Mouse (Mus musculus): Measurements from ENCODE around the gene Mis12. TPM values are rescaled to one million over a fixed set of nuclear protein-coding genes. Genes with fewer than 3 reads are reported as not detected.

The Mis12 gene
- total and polyA plus RNA-seq, 2 experiments from 2014 or later: 5.5 to 11.4 TPM

GRCm38 (mm10) chr11:71005046-71005445 is 14.4 kb upstream of the Mis12 start:
- Histone ChIP-seq H3K27ac (ENCODE audit: low read depth) (0 out of 2 replicates have a peak overlapping the region, but pooled peaks have one; percentile 19), H3K4me1 (ENCODE audit: control insufficient read depth, insufficient read depth) (peaks cover 14% of the 10 kb centered on the region), H3K36me3 (replicated peaks; ENCODE audit: control insufficient read depth, insufficient read depth, low read length) (peaks cover 16% of the 10 kb centered on the region), H3K9ac (replicated peaks; ENCODE audit: low read depth, low read length) (0 out of 2 replicates have a peak overlapping the region, but pooled peaks have one; percentile 16), H3K4me3 (ENCODE audit: low read depth, low read length) (peak overlapping the region; percentile 98), H3K27me3 (ENCODE audit: control insufficient read depth, insufficient read depth, low read length) (no peaks in the 10 kb centered on the region), H3K9me3 (replicated peaks; ENCODE audit: control insufficient read depth, low read length) (no peaks in the 10 kb centered on the region), H3K4me2 (ENCODE audit: low read depth, low read length) (peak overlapping the region; percentile 98)
- 59% methylated on average over 5 of the region's 5 CpGs for WGBS
- DNase-seq (ENCODE audit: low spot score) (no peak), ATAC-seq (ENCODE audit: insufficient read depth, low read depth) (no peak)
- no peak for TF ChIP-seq CTCF (IDR thresholded peaks at IDR 0.05; ENCODE audit: low read depth)
- no peak for TF ChIP-seq EP300 (IDR thresholded peaks at IDR 0.05; ENCODE audit: low read depth)

GRCm38 (mm10) chr11:71007026-71007425 is 12.4 kb upstream of the Mis12 start:
- WGBS: 88% methylated on average over 6 of the region's 6 CpGs
- Histone ChIP-seq H3K4me3 (ENCODE audit: low read depth, low read length) (no peak overlapping the region), H3K9me3 (replicated peaks; ENCODE audit: control insufficient read depth, low read length) (no peaks in the 10 kb centered on the region), H3K27ac (ENCODE audit: low read depth) (no peak overlapping the region), H3K4me1 (ENCODE audit: control insufficient read depth, insufficient read depth) (peaks cover 14% of the 10 kb centered on the region), H3K4me2 (ENCODE audit: low read depth, low read length) (no peak overlapping the region), H3K27me3 (ENCODE audit: control insufficient read depth, insufficient read depth, low read length) (no peaks in the 10 kb centered on the region), H3K9ac (replicated peaks; ENCODE audit: low read depth, low read length) (no peak overlapping the region), H3K36me3 (replicated peaks; ENCODE audit: control insufficient read depth, insufficient read depth, low read length) (peaks cover 31% of the 10 kb centered on the region)
- no peak for DNase-seq (ENCODE audit: low spot score)
- no peak for TF ChIP-seq EP300 (IDR thresholded peaks at IDR 0.05; ENCODE audit: low read depth)
- TF ChIP-seq CTCF (IDR thresholded peaks at IDR 0.05; ENCODE audit: low read depth): no peak
- no peak for ATAC-seq (ENCODE audit: insufficient read depth, low read depth)

DNA sequence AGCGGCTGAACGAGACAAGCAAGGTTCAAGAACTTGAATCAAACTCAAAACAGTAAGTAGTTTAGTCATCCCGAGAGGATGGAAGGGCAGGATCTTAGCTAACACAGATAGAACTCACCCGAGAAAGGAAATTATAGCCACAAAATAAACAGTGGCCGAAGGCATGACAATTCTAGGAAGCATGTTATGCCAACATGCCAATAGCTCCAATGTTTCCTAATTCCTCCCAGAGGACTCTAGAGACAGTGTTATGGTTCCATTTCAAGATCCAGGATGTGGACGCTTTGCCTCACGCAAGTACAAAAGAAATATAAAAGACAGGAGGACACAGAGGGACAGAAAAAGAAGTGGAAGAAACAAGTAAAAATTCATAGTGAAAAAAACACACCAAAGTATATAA is 11.6 kb upstream of the Mis12 start:
- no peaks in the 10 kb centered on the region for H3K9me3 ChIP-seq (replicated peaks; ENCODE audit: control insufficient read depth, low read length)
- DNase-seq (ENCODE audit: low spot score): peak; percentile 26
- H3K9ac ChIP-seq (replicated peaks; ENCODE audit: low read depth, low read length): no peak overlapping the region
- H3K36me3 ChIP-seq (replicated peaks; ENCODE audit: control insufficient read depth, insufficient read depth, low read length): peaks cover 39% of the 10 kb centered on the region
- no peaks in the 10 kb centered on the region for H3K27me3 ChIP-seq (ENCODE audit: control insufficient read depth, insufficient read depth, low read length)
- H3K4me2 ChIP-seq (ENCODE audit: low read depth, low read length): no peak overlapping the region
- H3K4me3 ChIP-seq (ENCODE audit: low read depth, low read length): no peak overlapping the region
- ATAC-seq (ENCODE audit: insufficient read depth, low read depth): no peak
- WGBS: 74% methylated on average over 7 of the region's 7 CpGs
- peak overlapping the region; percentile 8; the same call in 1 of the 2 replicates for H3K27ac ChIP-seq (ENCODE audit: low read depth)
- TF ChIP-seq EP300 (IDR thresholded peaks at IDR 0.05; ENCODE audit: low read depth) (no peak), CTCF (IDR thresholded peaks at IDR 0.05; ENCODE audit: low read depth) (no peak)
- peaks cover 11% of the 10 kb centered on the region for H3K4me1 ChIP-seq (ENCODE audit: control insufficient read depth, insufficient read depth)

DNA sequence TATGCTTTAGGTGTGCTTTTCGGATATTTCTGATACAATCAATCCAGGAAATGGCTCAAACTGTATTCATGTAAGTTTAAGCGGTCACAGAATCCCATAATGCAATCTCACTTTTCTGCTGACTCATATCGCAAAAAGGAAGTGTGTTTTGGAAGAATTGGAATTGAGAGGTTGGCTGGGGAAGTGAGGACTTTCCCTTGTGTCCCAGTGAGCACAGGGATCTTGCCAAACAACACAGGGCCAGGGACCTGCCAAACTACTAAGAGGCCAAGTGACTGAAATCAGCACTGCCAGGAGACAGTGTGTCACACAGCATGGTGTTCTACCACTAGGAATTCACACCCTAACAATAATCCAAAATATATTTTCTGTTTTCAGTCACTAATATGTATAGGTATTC is 11.1 kb upstream of the Mis12 start:
- 77% methylated on average over 3 of the region's 3 CpGs for WGBS
- peak overlapping the region; percentile 8; the same call in 1 of the 2 replicates for H3K27ac ChIP-seq (ENCODE audit: low read depth)
- H3K36me3 ChIP-seq (replicated peaks; ENCODE audit: control insufficient read depth, insufficient read depth, low read length): peaks cover 40% of the 10 kb centered on the region
- H3K27me3 ChIP-seq (ENCODE audit: control insufficient read depth, insufficient read depth, low read length): no peaks in the 10 kb centered on the region
- H3K9me3 ChIP-seq (replicated peaks; ENCODE audit: control insufficient read depth, low read length): no peaks in the 10 kb centered on the region
- TF ChIP-seq CTCF (IDR thresholded peaks at IDR 0.05; ENCODE audit: low read depth) (no peak), EP300 (IDR thresholded peaks at IDR 0.05; ENCODE audit: low read depth) (no peak)
- ATAC-seq (ENCODE audit: insufficient read depth, low read depth): no peak
- DNase-seq (ENCODE audit: low spot score): peak; percentile 22
- no peak overlapping the region for H3K4me2 ChIP-seq (ENCODE audit: low read depth, low read length)
- H3K4me1 ChIP-seq (ENCODE audit: control insufficient read depth, insufficient read depth): peaks cover 6% of the 10 kb centered on the region
- H3K9ac ChIP-seq (replicated peaks; ENCODE audit: low read depth, low read length): no peak overlapping the region
- H3K4me3 ChIP-seq (ENCODE audit: low read depth, low read length): no peak overlapping the region

- Histone ChIP-seq H3K9ac (replicated peaks; ENCODE audit: low read depth, low read length) (no peak overlapping the region), H3K27ac (ENCODE audit: low read depth) (no peak overlapping the region), H3K27me3 (ENCODE audit: control insufficient read depth, insufficient read depth, low read length) (no peaks in the 10 kb centered on the region), H3K36me3 (replicated peaks; ENCODE audit: control insufficient read depth, insufficient read depth, low read length) (peaks cover 47% of the 10 kb centered on the region), H3K4me3 (ENCODE audit: low read depth, low read length) (no peak overlapping the region), H3K9me3 (replicated peaks; ENCODE audit: control insufficient read depth, low read length) (no peaks in the 10 kb centered on the region), H3K4me1 (ENCODE audit: control insufficient read depth, insufficient read depth) (peaks cover 1% of the 10 kb centered on the region; the same call in 1 of the 2 replicates), H3K4me2 (ENCODE audit: low read depth, low read length) (no peak overlapping the region)
- DNase-seq (ENCODE audit: low spot score) (no peak), ATAC-seq (ENCODE audit: insufficient read depth, low read depth) (no peak)
- WGBS: 73% methylated on average over 7 of the region's 7 CpGs
- TF ChIP-seq CTCF (IDR thresholded peaks at IDR 0.05; ENCODE audit: low read depth): no peak
- TF ChIP-seq EP300 (IDR thresholded peaks at IDR 0.05; ENCODE audit: low read depth): no peak
Observed at GRCm38 (mm10) chr11:71012743-71013142, 6.7 kb upstream of the Mis12 start.

GRCm38 (mm10) chr11:71017051-71017450 is 2.4 kb upstream of the Mis12 start:
- Histone ChIP-seq H3K9ac (replicated peaks; ENCODE audit: low read depth, low read length) (no peak overlapping the region), H3K4me1 (ENCODE audit: control insufficient read depth, insufficient read depth) (peaks cover 17% of the 10 kb centered on the region), H3K27ac (ENCODE audit: low read depth) (no peak overlapping the region), H3K4me2 (ENCODE audit: low read depth, low read length) (no peak overlapping the region), H3K36me3 (replicated peaks; ENCODE audit: control insufficient read depth, insufficient read depth, low read length) (peaks cover 16% of the 10 kb centered on the region), H3K4me3 (ENCODE audit: low read depth, low read length) (no peak overlapping the region), H3K9me3 (replicated peaks; ENCODE audit: control insufficient read depth, low read length) (no peaks in the 10 kb centered on the region), H3K27me3 (ENCODE audit: control insufficient read depth, insufficient read depth, low read length) (no peaks in the 10 kb centered on the region)
- DNase-seq (ENCODE audit: low spot score) (no peak), ATAC-seq (ENCODE audit: insufficient read depth, low read depth) (no peak)
- WGBS: 80% methylated on average over 1 of the region's 1 CpGs
- no peak for TF ChIP-seq EP300 (IDR thresholded peaks at IDR 0.05; ENCODE audit: low read depth)
- TF ChIP-seq CTCF (IDR thresholded peaks at IDR 0.05; ENCODE audit: low read depth): no peak
